Mouse (Mus musculus) ES-E14 (cell line): ENCODE measurements around the gene Lrrc4. TPM values are rescaled to one million over a fixed set of nuclear protein-coding genes. Genes with fewer than 3 reads are reported as not detected.

Experiments
- DNase-seq: peaks from one replicate; pipeline ENCODE4 v3.0.0-alpha.2; 2013; ENCODE audit warnings: low read depth, low spot score
- H3K27ac ChIP-seq: 2 replicates; pipeline ENCODE4 v1.5.1; 2012; ENCODE audit warnings: low read depth, mild to moderate bottlenecking, low read length, moderate library complexity, mixed read lengths; ENCODE audit not compliant: poor library complexity, insufficient read depth, severe bottlenecking
- H3K36me3 ChIP-seq: 2 replicates; pipeline ENCODE4 v1.6.1; 2012; ENCODE audit warnings: mild to moderate bottlenecking, low read length, moderate library complexity, mixed read lengths; ENCODE audit not compliant: control insufficient read depth, poor library complexity, insufficient read depth, severe bottlenecking
- H3K4me1 ChIP-seq, 2 experiments: fragments of 150-350 bp in 1 of 2; sonication (generic) in 1 of 2; 2 replicates each; pipeline ENCODE4 v1.6.1; 2012; ENCODE audit warnings: low read length in 2 of 2, mild to moderate bottlenecking in 1 of 2, mixed read lengths in 1 of 2; ENCODE audit not compliant: control insufficient read depth in 2 of 2, insufficient read depth in 2 of 2, poor library complexity in 1 of 2
- H3K4me3 ChIP-seq, 2 experiments: fragments of 150-350 bp in 1 of 2; sonication (generic) in 1 of 2; 2 replicates each; pipeline ENCODE4 v1.5.1; 2012; ENCODE audit warnings: low read length in 2 of 2, low read depth in 1 of 2, mild to moderate bottlenecking in 1 of 2, mixed read lengths in 1 of 2; ENCODE audit not compliant: insufficient read depth in 1 of 2, poor library complexity in 1 of 2, severe bottlenecking in 1 of 2
- H3K9ac ChIP-seq: 2 replicates; pipeline ENCODE4 v1.6.1; 2012; ENCODE audit warnings: low read depth, mild to moderate bottlenecking, low read length, mixed read lengths; ENCODE audit not compliant: poor library complexity, insufficient read depth, severe bottlenecking
- H3K9me3 ChIP-seq: fragments of 150-350 bp; sonication (generic); 2 replicates; pipeline ENCODE4 v1.6.1; 2012; ENCODE audit warnings: low read depth, mild to moderate bottlenecking, low read length; ENCODE audit not compliant: control insufficient read depth, insufficient read depth
- CHD2 ChIP-seq: IDR thresholded peaks from 2 replicates; pipeline ENCODE4 v1.6.1; 2014; ENCODE audit warnings: mild to moderate bottlenecking, low read depth, low read length, inconsistent platforms
- HCFC1 ChIP-seq: IDR thresholded peaks from 2 replicates; pipeline ENCODE4 v1.6.1; 2012; ENCODE audit warnings: low read length, inconsistent platforms, borderline replicate concordance; ENCODE audit not compliant: insufficient read depth
- MAFK ChIP-seq: IDR thresholded peaks from 2 replicates; pipeline ENCODE4 v1.6.1; 2014; ENCODE audit warnings: mild to moderate bottlenecking, low read depth, low read length, inconsistent platforms; ENCODE audit not compliant: insufficient read depth
- ZC3H11A ChIP-seq: IDR thresholded peaks from 2 replicates; pipeline ENCODE4 v1.6.1; 2012; ENCODE audit warnings: low read depth, mild to moderate bottlenecking, inconsistent platforms, low read length, borderline replicate concordance
- ZNF384 ChIP-seq: IDR thresholded peaks from 2 replicates; pipeline ENCODE4 v1.6.1; 2012; ENCODE audit warnings: low read depth, low read length, inconsistent platforms
- in situ Hi-C, 2 experiments: fragments of 600-800 bp; cut with MboI; formaldehyde crosslinking; loops; one replicate each; pipeline ENCODE4 v1.15.1; 2025; ENCODE audit warnings: low sequenced_read_pairs in 2 of 2, inconsistent platforms in 1 of 2; ENCODE audit not compliant: unreplicated experiment in 2 of 2
- total RNA-seq: library from RNA; depleted of rRNA; stranded (reverse); fragments of 300-350 nt; gene quantifications from 2 replicates; pipeline ENCODE4 v1.2.3, GENCODE M21; 2012

The Lrrc4 gene
- total RNA-seq, 1 experiment = 0.85 TPM

DNA sequence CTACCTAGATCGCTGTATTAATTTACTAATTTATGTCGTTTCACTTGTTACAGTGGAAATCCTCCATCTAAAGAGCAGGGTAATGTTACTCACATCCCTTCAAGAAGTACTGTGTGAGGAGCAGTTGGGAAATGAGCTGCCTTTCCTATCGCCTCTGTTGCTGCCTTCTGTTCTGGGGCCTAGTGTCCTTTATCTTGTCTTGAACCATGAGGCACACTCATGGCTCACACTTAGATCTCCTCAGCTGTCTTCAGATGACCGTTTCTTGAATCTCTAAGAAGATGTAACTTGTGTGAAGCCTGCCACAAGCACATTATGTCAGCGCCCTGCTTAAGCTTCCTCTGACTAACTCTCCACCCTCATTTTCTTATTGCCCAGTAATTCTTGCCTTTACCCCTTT lies 209.6 kb downstream of the Lrrc4 start:
- TF ChIP-seq HCFC1 (no peak), ZC3H11A (no peak), ZNF384 (no peak), CHD2 (no peak), MAFK (no peak)
- in situ Hi-C loops = no loop called here
- Histone ChIP-seq H3K27ac (no peak overlapping the region), H3K4me1 (peaks cover 0 to 6% of the 10 kb centered on the region in 2 experiments; a peak in 3 of 4 replicates), H3K4me3 (no peak overlapping the region), H3K36me3 (peaks cover 3% of the 10 kb centered on the region; the same call in 1 of the 2 replicates), H3K9me3 (no peaks in the 10 kb centered on the region), H3K9ac (no peak overlapping the region)
- DNase-seq = no peak

GRCm38 (mm10) chr6:28621431-28621830 lies 210.1 kb downstream of the Lrrc4 start:
- no peak overlapping the region for H3K4me3 ChIP-seq
- no peak overlapping the region for H3K27ac ChIP-seq
- H3K9ac ChIP-seq = no peak overlapping the region
- TF ChIP-seq CHD2 (no peak), ZC3H11A (no peak), HCFC1 (no peak), ZNF384 (no peak), MAFK (no peak)
- H3K4me1 ChIP-seq = peaks cover 0 to 6% of the 10 kb centered on the region in 2 experiments; a peak in 3 of 4 replicates
- no peak for DNase-seq
- peaks cover 3% of the 10 kb centered on the region; the same call in 1 of the 2 replicates for H3K36me3 ChIP-seq
- in situ Hi-C loops = no loop called here
- H3K9me3 ChIP-seq = no peaks in the 10 kb centered on the region

DNA sequence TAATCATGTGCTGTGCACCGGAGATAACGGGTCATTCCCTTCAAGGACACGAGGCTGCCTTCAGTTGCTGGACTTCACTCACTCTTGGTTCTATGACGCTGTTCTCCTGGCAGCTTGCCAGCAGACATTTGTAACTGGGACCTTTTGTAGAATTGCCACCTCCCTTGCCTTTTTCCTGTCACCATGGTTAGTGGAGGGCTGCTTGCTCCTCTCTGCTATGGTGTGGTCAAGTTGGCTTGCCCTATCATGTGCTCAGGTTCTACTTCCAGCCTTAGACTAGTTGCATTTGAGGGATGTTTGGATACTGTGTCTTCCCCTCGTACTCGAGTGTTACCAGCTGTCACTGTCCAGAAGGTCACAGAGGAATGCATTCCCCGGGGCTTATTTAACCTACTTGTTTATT lies 212.8 kb downstream of the Lrrc4 start:
- Histone ChIP-seq H3K4me1 (peaks cover 0 to 6% of the 10 kb centered on the region in 2 experiments; a peak in 3 of 4 replicates), H3K27ac (no peak overlapping the region), H3K36me3 (peaks cover 3% of the 10 kb centered on the region; the same call in 1 of the 2 replicates), H3K9ac (no peak overlapping the region), H3K9me3 (no peaks in the 10 kb centered on the region), H3K4me3 (no peak overlapping the region)
- in situ Hi-C loops = no loop called here
- DNase-seq = no peak
- TF ChIP-seq ZC3H11A (no peak), MAFK (no peak), HCFC1 (no peak), CHD2 (no peak), ZNF384 (no peak)

DNA sequence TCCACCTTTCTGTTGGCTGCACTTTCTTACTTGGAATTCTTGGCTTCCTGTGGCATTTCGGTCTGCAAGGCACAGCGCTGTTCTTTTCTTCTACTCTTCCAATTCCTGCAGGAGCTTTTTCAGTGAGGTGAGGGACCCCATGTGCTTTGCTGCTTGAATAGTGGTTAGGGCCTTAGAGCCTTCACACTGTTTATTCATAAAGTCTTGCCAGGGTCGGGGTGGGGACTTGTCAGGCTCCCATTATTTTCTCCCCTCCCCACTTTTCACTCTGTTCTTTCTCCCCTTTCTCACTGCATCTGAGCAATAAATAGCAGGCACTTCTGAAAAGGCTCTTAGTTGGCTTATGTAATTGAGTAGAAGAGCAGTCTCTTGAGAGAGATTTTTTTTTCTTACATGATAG lies 213.2 kb downstream of the Lrrc4 start:
- 0 out of 2 replicates have a peak overlapping the region, but pooled peaks have one; percentile 31 for H3K27ac ChIP-seq
- H3K9me3 ChIP-seq = no peaks in the 10 kb centered on the region
- H3K9ac ChIP-seq = no peak overlapping the region; the same call in 1 of the 2 replicates
- H3K4me3 ChIP-seq = no peak overlapping the region
- H3K36me3 ChIP-seq = peaks cover 3% of the 10 kb centered on the region; the same call in 1 of the 2 replicates
- in situ Hi-C loops = no loop called here
- no peak for TF ChIP-seq HCFC1
- TF ChIP-seq CHD2 = no peak
- no peak for DNase-seq
- peaks cover 0 to 6% of the 10 kb centered on the region in 2 experiments; a peak in 3 of 4 replicates for H3K4me1 ChIP-seq

GRCm38 (mm10) chr6:28615966-28616365 lies 215.6 kb downstream of the Lrrc4 start:
- no peak for TF ChIP-seq ZNF384
- no peak for TF ChIP-seq ZC3H11A
- TF ChIP-seq CHD2 = no peak
- no peak for TF ChIP-seq MAFK
- TF ChIP-seq HCFC1 = no peak
- no peaks in the 10 kb centered on the region for H3K36me3 ChIP-seq
- H3K4me1 ChIP-seq = peaks cover 0 to 8% of the 10 kb centered on the region in 2 experiments; a peak in 3 of 4 replicates
- DNase-seq = no peak
- no peak overlapping the region for H3K9ac ChIP-seq
- in situ Hi-C loops = no loop called here
- no peak overlapping the region for H3K4me3 ChIP-seq
- H3K27ac ChIP-seq = no peak overlapping the region
- H3K9me3 ChIP-seq = no peaks in the 10 kb centered on the region
